Mouse (Mus musculus) spleen, adult 10 weeks (tissue): ENCODE data around the gene Krit1. TPM values are rescaled to one million over a fixed set of nuclear protein-coding genes. Genes with fewer than 3 reads are reported as not detected.

Source experiments
- polyA plus RNA-seq: library from polyadenylated mRNA; stranded (reverse); fragments of 350-450 nt; fragmentation: Illumina TruSeq; extraction: RNeasy Lipid Tissue Mini Kit (QIAGEN cat#74804); gene quantifications from one replicate; pipeline ENCODE4 v1.2.3, GENCODE M21; 2015; ENCODE audit warnings: low replicate concordance; ENCODE audit not compliant: insufficient read depth

The Krit1 gene
- polyA plus RNA-seq = 95.5 TPM

DNA sequence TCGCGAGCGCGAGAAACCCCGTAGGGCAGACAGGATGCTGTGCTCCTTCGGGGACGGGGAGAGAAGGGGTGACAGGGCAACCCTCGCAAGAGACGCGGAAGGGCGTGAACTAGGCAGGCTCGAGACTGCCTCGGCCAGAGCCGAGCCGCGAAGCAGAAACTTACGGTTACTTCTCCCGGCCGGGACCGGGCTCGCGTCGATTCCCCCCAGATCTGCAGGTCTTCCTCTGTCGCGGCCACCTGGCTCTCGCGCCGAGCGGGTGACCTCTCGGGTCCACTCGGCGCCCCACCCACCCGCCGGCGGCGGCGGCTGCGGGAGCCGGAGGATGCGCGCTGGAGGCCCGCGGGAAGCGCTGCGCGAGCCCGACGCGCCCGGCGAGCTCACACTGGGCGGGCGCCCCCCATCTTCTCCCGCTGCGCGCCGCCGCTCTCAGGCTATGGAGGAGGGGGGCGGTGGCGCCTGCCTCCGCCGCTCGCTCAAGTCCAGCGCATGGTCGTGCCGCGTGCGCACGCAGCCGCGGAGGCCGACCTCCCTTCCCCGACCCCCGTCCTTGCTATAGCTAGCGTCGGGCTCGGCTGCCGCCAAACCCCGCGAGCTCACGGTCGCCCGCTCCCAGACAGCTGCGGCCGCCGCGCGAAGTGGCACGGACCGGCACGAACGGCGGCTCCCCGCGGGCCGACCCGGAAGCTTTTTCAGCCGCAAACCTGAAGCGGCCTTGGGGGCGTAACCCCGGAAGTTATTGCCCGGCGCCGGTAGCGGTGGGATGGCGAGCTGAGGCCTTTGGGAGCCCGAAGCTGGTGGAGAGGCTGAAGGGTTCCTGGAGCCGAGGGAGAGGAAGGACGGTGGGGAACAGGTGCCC is at the start of gene Krit1, which contains the start of gene Ankib1:
Krit1 (plus strand) TSS at position 752 of the 859 bp plus-strand sequence.
Ankib1 (minus strand) TSS at position 493 of the 859 bp plus-strand sequence.

DNA sequence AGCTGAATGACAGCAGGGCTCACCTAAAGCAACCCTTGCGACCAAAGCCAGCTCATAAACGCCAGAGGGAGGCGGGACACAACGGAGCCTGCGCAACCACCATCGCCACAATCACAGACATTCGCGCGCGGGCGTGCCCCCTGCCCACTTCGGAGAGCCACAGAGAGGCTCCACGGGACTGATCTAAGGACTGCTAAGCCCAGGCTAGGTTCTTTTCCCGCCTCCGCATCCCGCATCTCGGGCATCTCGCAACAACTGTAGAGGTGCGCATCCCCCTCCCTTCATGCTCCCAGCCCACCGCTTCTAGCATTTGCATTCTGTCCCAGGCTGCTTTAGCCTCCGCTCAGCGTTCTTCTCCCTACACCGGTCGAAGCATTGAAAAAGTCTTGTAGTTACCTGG is 42.0 kb downstream of the Krit1 start, which contains the start of gene Lrrd1:
Lrrd1 (plus strand) TSS at position 148 of the 400 bp plus-strand sequence.

DNA sequence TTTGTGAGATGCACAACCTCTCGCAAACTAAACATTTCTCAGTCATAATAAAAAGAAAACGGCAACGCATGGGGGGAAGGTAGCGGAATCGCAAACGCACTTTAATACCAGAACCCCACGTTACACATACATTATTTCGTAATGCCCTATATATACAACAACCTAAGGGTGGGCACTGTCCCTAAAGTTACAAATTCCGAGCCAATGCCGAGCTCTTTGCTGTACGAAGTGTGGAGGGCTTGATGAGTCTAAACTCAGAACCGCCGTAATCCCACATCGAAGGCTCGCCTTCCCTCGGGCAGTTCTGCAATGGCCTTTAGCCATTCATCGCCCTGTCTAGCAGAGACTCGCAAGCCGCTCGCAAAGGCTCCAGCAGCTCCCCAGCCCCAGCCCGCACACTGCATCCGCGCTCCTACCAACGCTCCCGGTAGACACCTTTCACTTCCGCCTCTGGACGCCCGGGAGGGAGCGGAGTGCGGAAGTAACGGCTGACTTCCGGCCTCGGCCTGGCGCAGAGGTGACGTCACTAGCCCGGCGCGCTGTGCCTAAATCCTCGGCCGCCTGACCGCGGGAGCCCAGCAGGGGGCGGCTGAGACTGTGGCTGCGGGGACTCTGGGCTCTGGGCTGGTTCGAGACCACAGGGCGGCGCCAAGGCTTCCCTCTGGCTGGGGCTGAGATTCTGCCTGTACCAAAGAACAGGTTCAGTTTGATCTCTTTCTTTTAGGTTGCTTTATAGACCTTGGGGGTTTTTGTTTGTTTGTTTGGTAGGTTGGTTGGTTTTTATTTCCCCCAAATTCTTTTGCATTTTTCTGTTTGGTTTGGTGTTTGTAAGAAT is 90.7 kb downstream of the Krit1 start, which contains the start of gene Mterf1a:
Mterf1a (minus strand) TSS at position 475 of the 835 bp plus-strand sequence.

Other genes with a start within 250 kb of the Krit1 start
- gene 1700109H08Rik, start 231.6 kb upstream of the Krit1 start, polyA plus RNA-seq = 8.0 TPM
- gene Pex1, start 207.1 kb upstream of the Krit1 start, polyA plus RNA-seq = 29.2 TPM
- gene Rbm48, start 206.6 kb upstream of the Krit1 start, polyA plus RNA-seq = 21.6 TPM
- gene Tmbim7, start 152.0 kb upstream of the Krit1 start, polyA plus RNA-seq = not detected
- gene Gatad1, start 146.0 kb upstream of the Krit1 start, polyA plus RNA-seq = 95.5 TPM
- 34.6 TPM for gene Ankib1, start 259 bp upstream of the Krit1 start, polyA plus RNA-seq
- not detected for gene Lrrd1, start 42.0 kb downstream of the Krit1 start, polyA plus RNA-seq
- 20.9 TPM for gene Mterf1a, start 90.7 kb downstream of the Krit1 start, polyA plus RNA-seq
- gene Akap9, start 124.9 kb downstream of the Krit1 start, polyA plus RNA-seq = 37.4 TPM